Mouse (Mus musculus): ENCODE results near the gene Nsf. TPM values are rescaled to one million over a fixed set of nuclear protein-coding genes. Genes with fewer than 3 reads are reported as not detected.
"Not testable (repeated sequence)": the region's sequence is repeated elsewhere in the genome, so short reads cannot be mapped to it uniquely, and the experiment has no call there.

The Nsf gene
- polyA plus RNA-seq, 1 experiment from 2014 or later = 128 TPM

GRCm38 (mm10) chr11:103890337-103891186 is 63.3 kb downstream of the Nsf start:
- H3K9me3 ChIP-seq (ENCODE audit: control insufficient read depth, low read length) = no peaks in the 10 kb centered on the region
- H3K9ac ChIP-seq (replicated peaks; ENCODE audit: low read depth, low read length) = no peak overlapping the region
- no peaks in the 10 kb centered on the region for H3K27me3 ChIP-seq (replicated peaks; ENCODE audit: control insufficient read depth, insufficient read depth, low read length)
- no peak overlapping the region for H3K4me2 ChIP-seq (ENCODE audit: low read length)
- no peaks in the 10 kb centered on the region; the same call in 1 of the 2 replicates for H3K4me1 ChIP-seq (replicated peaks; ENCODE audit: control insufficient read depth, insufficient read depth, low read length)
- WGBS = 84% methylated on average over 23 of the region's 23 CpGs
- no peak for ATAC-seq
- no peak overlapping the region for H3K4me3 ChIP-seq (replicated peaks; ENCODE audit: low read length)
- no peak overlapping the region for H3K27ac ChIP-seq (ENCODE audit: low read length)
- H3K36me3 ChIP-seq (ENCODE audit: control insufficient read depth, insufficient read depth) = no peaks in the 10 kb centered on the region

- Histone ChIP-seq H3K4me2 (ENCODE audit: low read length) (no peak overlapping the region), H3K9me3 (ENCODE audit: control insufficient read depth, low read length) (no peaks in the 10 kb centered on the region), H3K27ac (ENCODE audit: low read length) (no peak overlapping the region), H3K36me3 (ENCODE audit: control insufficient read depth, insufficient read depth) (peaks cover 3% of the 10 kb centered on the region; the same call in 1 of the 2 replicates), H3K9ac (replicated peaks; ENCODE audit: low read depth, low read length) (no peak overlapping the region), H3K4me3 (replicated peaks; ENCODE audit: low read length) (no peak overlapping the region), H3K4me1 (replicated peaks; ENCODE audit: control insufficient read depth, insufficient read depth, low read length) (peaks cover 11% of the 10 kb centered on the region), H3K27me3 (replicated peaks; ENCODE audit: control insufficient read depth, insufficient read depth, low read length) (no peaks in the 10 kb centered on the region)
- WGBS = 99% methylated on average over 11 of the region's 11 CpGs
- no peak for ATAC-seq
These were observed 66.0 kb downstream of the Nsf start for GRCm38 (mm10) chr11:103887724-103888410.

GRCm38 (mm10) chr11:103884749-103885383 is 69.0 kb downstream of the Nsf start:
- WGBS = 5% methylated on average over 13 of the region's 13 CpGs
- H3K27ac ChIP-seq (ENCODE audit: low read length) = no peak overlapping the region; the same call in 1 of the 2 replicates
- no peak overlapping the region for H3K4me3 ChIP-seq (replicated peaks; ENCODE audit: low read length)
- H3K4me1 ChIP-seq (replicated peaks; ENCODE audit: control insufficient read depth, insufficient read depth, low read length) = peaks cover 11% of the 10 kb centered on the region
- peak overlapping the region; percentile 20 for H3K4me2 ChIP-seq (ENCODE audit: low read length)
- H3K27me3 ChIP-seq (replicated peaks; ENCODE audit: control insufficient read depth, insufficient read depth, low read length) = no peaks in the 10 kb centered on the region
- H3K9me3 ChIP-seq (ENCODE audit: control insufficient read depth, low read length) = no peaks in the 10 kb centered on the region
- H3K9ac ChIP-seq (replicated peaks; ENCODE audit: low read depth, low read length) = 0 out of 2 replicates have a peak overlapping the region, but pooled peaks have one; percentile 6
- ATAC-seq = peak; percentile 86
- H3K36me3 ChIP-seq (ENCODE audit: control insufficient read depth, insufficient read depth) = peaks cover 3% of the 10 kb centered on the region

- H3K27ac ChIP-seq (ENCODE audit: low read length) = no peak overlapping the region
- 89% methylated on average over 10 of the region's 10 CpGs for WGBS
- no peaks in the 10 kb centered on the region for H3K27me3 ChIP-seq (replicated peaks; ENCODE audit: control insufficient read depth, insufficient read depth, low read length)
- peaks cover 11% of the 10 kb centered on the region for H3K4me1 ChIP-seq (replicated peaks; ENCODE audit: control insufficient read depth, insufficient read depth, low read length)
- no peak overlapping the region for H3K9ac ChIP-seq (replicated peaks; ENCODE audit: low read depth, low read length)
- H3K9me3 ChIP-seq (ENCODE audit: control insufficient read depth, low read length) = no peaks in the 10 kb centered on the region
- no peak for ATAC-seq
- H3K4me3 ChIP-seq (replicated peaks; ENCODE audit: low read length) = no peak overlapping the region
- H3K36me3 ChIP-seq (ENCODE audit: control insufficient read depth, insufficient read depth) = peaks cover 3% of the 10 kb centered on the region
- H3K4me2 ChIP-seq (ENCODE audit: low read length) = no peak overlapping the region
These were observed 70.1 kb downstream of the Nsf start for GRCm38 (mm10) chr11:103883793-103884192.

GRCm38 (mm10) chr11:103879476-103879875 is 74.4 kb downstream of the Nsf start:
- WGBS = 95% methylated on average over 6 of the region's 8 CpGs
- not testable (repeated sequence) for H3K9ac ChIP-seq (replicated peaks; ENCODE audit: low read depth, low read length); H3K27me3 ChIP-seq (replicated peaks; ENCODE audit: control insufficient read depth, insufficient read depth, low read length); ATAC-seq; H3K4me1 ChIP-seq (replicated peaks; ENCODE audit: control insufficient read depth, insufficient read depth, low read length); H3K9me3 ChIP-seq (ENCODE audit: control insufficient read depth, low read length); H3K27ac ChIP-seq (ENCODE audit: low read length); H3K4me3 ChIP-seq (replicated peaks; ENCODE audit: low read length); H3K36me3 ChIP-seq (ENCODE audit: control insufficient read depth, insufficient read depth); H3K4me2 ChIP-seq (ENCODE audit: low read length)

- 82% methylated on average over 6 of the region's 6 CpGs for WGBS
- no peak for ATAC-seq
These were observed 75.4 kb downstream of the Nsf start for GRCm38 (mm10) chr11:103878441-103878840.

GRCm38 (mm10) chr11:103870352-103870751 is 83.5 kb downstream of the Nsf start:
- no peak overlapping the region for H3K27ac ChIP-seq (ENCODE audit: low read length)
- H3K9ac ChIP-seq (replicated peaks; ENCODE audit: low read depth, low read length) = no peak overlapping the region
- no peak overlapping the region for H3K4me2 ChIP-seq (ENCODE audit: low read length)
- no peaks in the 10 kb centered on the region for H3K9me3 ChIP-seq (ENCODE audit: control insufficient read depth, low read length)
- WGBS = 88% methylated on average over 9 of the region's 9 CpGs
- no peaks in the 10 kb centered on the region for H3K4me1 ChIP-seq (replicated peaks; ENCODE audit: control insufficient read depth, insufficient read depth, low read length)
- no peak overlapping the region for H3K4me3 ChIP-seq (replicated peaks; ENCODE audit: low read length)
- no peaks in the 10 kb centered on the region for H3K27me3 ChIP-seq (replicated peaks; ENCODE audit: control insufficient read depth, insufficient read depth, low read length)
- ATAC-seq = no peak
- H3K36me3 ChIP-seq (ENCODE audit: control insufficient read depth, insufficient read depth) = peaks cover 5% of the 10 kb centered on the region

More at GRCm38 (mm10) chr11:103878441-103878840, 75.4 kb downstream of the Nsf start:
- no peak overlapping the region for H3K4me2 ChIP-seq (ENCODE audit: low read length)
- no peak overlapping the region for H3K9ac ChIP-seq (replicated peaks; ENCODE audit: low read depth, low read length)
- H3K4me3 ChIP-seq (replicated peaks; ENCODE audit: low read length) = no peak overlapping the region
- no peaks in the 10 kb centered on the region for H3K27me3 ChIP-seq (replicated peaks; ENCODE audit: control insufficient read depth, insufficient read depth, low read length)
- no peaks in the 10 kb centered on the region for H3K9me3 ChIP-seq (ENCODE audit: control insufficient read depth, low read length)
- peaks cover 4% of the 10 kb centered on the region for H3K36me3 ChIP-seq (ENCODE audit: control insufficient read depth, insufficient read depth)
- no peaks in the 10 kb centered on the region for H3K4me1 ChIP-seq (replicated peaks; ENCODE audit: control insufficient read depth, insufficient read depth, low read length)
- H3K27ac ChIP-seq (ENCODE audit: low read length) = no peak overlapping the region

GRCm38 (mm10) chr11:103867702-103868101 is 86.2 kb downstream of the Nsf start:
- H3K36me3 ChIP-seq (ENCODE audit: control insufficient read depth, insufficient read depth) = peaks cover 2% of the 10 kb centered on the region; the same call in 1 of the 2 replicates
- H3K9me3 ChIP-seq (ENCODE audit: control insufficient read depth, low read length) = no peaks in the 10 kb centered on the region
- 80% methylated on average over 5 of the region's 5 CpGs for WGBS
- no peak overlapping the region for H3K4me2 ChIP-seq (ENCODE audit: low read length)
- no peak overlapping the region for H3K4me3 ChIP-seq (replicated peaks; ENCODE audit: low read length)
- ATAC-seq = no peak
- H3K4me1 ChIP-seq (replicated peaks; ENCODE audit: control insufficient read depth, insufficient read depth, low read length) = no peaks in the 10 kb centered on the region
- H3K9ac ChIP-seq (replicated peaks; ENCODE audit: low read depth, low read length) = no peak overlapping the region
- no peak overlapping the region for H3K27ac ChIP-seq (ENCODE audit: low read length)
- no peaks in the 10 kb centered on the region for H3K27me3 ChIP-seq (replicated peaks; ENCODE audit: control insufficient read depth, insufficient read depth, low read length)

GRCm38 (mm10) chr11:103865346-103865745 is 88.5 kb downstream of the Nsf start:
- Histone ChIP-seq H3K36me3 (ENCODE audit: control insufficient read depth, insufficient read depth) (no peaks in the 10 kb centered on the region), H3K9ac (replicated peaks; ENCODE audit: low read depth, low read length) (no peak overlapping the region), H3K27ac (ENCODE audit: low read length) (no peak overlapping the region), H3K4me3 (replicated peaks; ENCODE audit: low read length) (no peak overlapping the region), H3K4me2 (ENCODE audit: low read length) (no peak overlapping the region), H3K9me3 (ENCODE audit: control insufficient read depth, low read length) (no peaks in the 10 kb centered on the region), H3K27me3 (replicated peaks; ENCODE audit: control insufficient read depth, insufficient read depth, low read length) (no peaks in the 10 kb centered on the region), H3K4me1 (replicated peaks; ENCODE audit: control insufficient read depth, insufficient read depth, low read length) (no peaks in the 10 kb centered on the region)
- WGBS = 56% methylated on average over 7 of the region's 7 CpGs
- ATAC-seq = no peak

Data from forebrain, embryonic 16.5 days (tissue).